Comparison of ENCODE assay signal across 11 mouse cellular contexts in genomic region chr17:87332142-87332815, GRCm38 (mm10). TPM values are rescaled to one million over a fixed set of nuclear protein-coding genes. Genes with fewer than 3 reads are reported as not detected.
DNase-seq lines count a peak whose midpoint lies in the region; ATAC-seq and TF ChIP-seq lines count a peak whose summit lies in the region.
"Had no signal": no experiment of that assay in that cellular context is flagged by ENCODE, and none has a peak within 500 bp of the region (broad histone marks: within the 10 kb centered on the region; RNA-seq: fewer than 3 reads in every experiment).

No protein-coding gene starts in this region.

- no peak overlapping the region for H3K27ac ChIP-seq in kidney, postnatal 0 days
- peak overlapping the region; percentile 78 for H3K27ac ChIP-seq in cortical plate, adult 2 months (ENCODE audit: insufficient read depth, low read length)
- peak overlapping the region; percentile 88 for H3K27ac ChIP-seq in forebrain, postnatal 0 days (ENCODE audit: low read depth, low read length)
- H3K27ac ChIP-seq in neural tube, embryonic 13.5 days (replicated peaks) = peak overlapping the region; percentile 90

- H3K4me3 ChIP-seq in kidney, postnatal 0 days (replicated peaks; ENCODE audit: low read depth, low read length) = no peak overlapping the region
- no peak overlapping the region for H3K4me3 ChIP-seq in cortical plate, adult 2 months (ENCODE audit: insufficient read depth, low read length)
- H3K4me3 ChIP-seq in forebrain, postnatal 0 days (ENCODE audit: low read depth, low read length) = no peak overlapping the region
- no peak overlapping the region for H3K4me3 ChIP-seq in neural tube, embryonic 13.5 days

- DNase-seq in kidney, postnatal 0 days (ENCODE audit: low spot score) = peak; percentile 21
- DNase-seq in kidney, adult 18-20 months = no peak
- DNase-seq in forebrain, postnatal 0 days = no peak
- no peak for DNase-seq in adrenal gland, postnatal 25 days
- no peak for DNase-seq in adrenal gland, adult 8-10 months
- no peak for DNase-seq in kidney, postnatal 14 days
- DNase-seq: kidney, adult 8-10 months; right cerebral cortex, postnatal 25 days had no signal

- peaks cover 5% of the 10 kb centered on the region; the same call in 1 of the 2 replicates for H3K4me1 ChIP-seq in kidney, postnatal 0 days (replicated peaks; ENCODE audit: insufficient read depth, low read length)
- H3K4me1 ChIP-seq in cortical plate, adult 2 months (ENCODE audit: control insufficient read depth, insufficient read depth, low read length) = peaks cover 33% of the 10 kb centered on the region
- H3K4me1 ChIP-seq in forebrain, postnatal 0 days (ENCODE audit: insufficient read depth) = peaks cover 47% of the 10 kb centered on the region
- H3K4me1 ChIP-seq in neural tube, embryonic 13.5 days (replicated peaks) = peaks cover 48% of the 10 kb centered on the region

- no peak overlapping the region for H3K4me2 ChIP-seq in kidney, postnatal 0 days (ENCODE audit: low read length)
- H3K4me2 ChIP-seq in forebrain, postnatal 0 days (ENCODE audit: low read depth) = peak overlapping the region; percentile 35
- peak overlapping the region; percentile 40 for H3K4me2 ChIP-seq in neural tube, embryonic 13.5 days
- H3K4me2 ChIP-seq: liver, embryonic 11.5 days had no signal

- 56% methylated on average over 9 of the region's 9 CpGs for WGBS in kidney, postnatal 0 days
- 58% methylated on average over 9 of the region's 9 CpGs for WGBS in forebrain, postnatal 0 days
- 44% methylated on average over 9 of the region's 9 CpGs for WGBS in neural tube, embryonic 13.5 days

- H3K36me3 ChIP-seq in kidney, postnatal 0 days (ENCODE audit: insufficient read depth, low read length) = no peaks in the 10 kb centered on the region
- no peaks in the 10 kb centered on the region for H3K36me3 ChIP-seq in forebrain, postnatal 0 days (ENCODE audit: insufficient read depth)
- H3K36me3 ChIP-seq in neural tube, embryonic 13.5 days = no peaks in the 10 kb centered on the region

- H3K9ac ChIP-seq in kidney, postnatal 0 days (ENCODE audit: low read depth, low read length) = no peak overlapping the region
- H3K9ac ChIP-seq in forebrain, postnatal 0 days = 0 out of 2 replicates have a peak overlapping the region, but pooled peaks have one; percentile 35
- H3K9ac ChIP-seq in neural tube, embryonic 13.5 days = no peak overlapping the region

- no peaks in the 10 kb centered on the region for H3K9me3 ChIP-seq in kidney, postnatal 0 days (replicated peaks; ENCODE audit: low read length)
- H3K9me3 ChIP-seq in forebrain, postnatal 0 days (ENCODE audit: low read length) = no peaks in the 10 kb centered on the region
- no peaks in the 10 kb centered on the region for H3K9me3 ChIP-seq in neural tube, embryonic 13.5 days

- TF ChIP-seq CTCF in kidney, postnatal 0 days (IDR thresholded peaks at IDR 0.05; ENCODE audit: low read depth) = no peak
- no peak for TF ChIP-seq CTCF in cortical plate, adult 2 months (IDR thresholded peaks at IDR 0.05; ENCODE audit: extremely low read depth, insufficient read depth, low read length)
- TF ChIP-seq CTCF in forebrain, postnatal 0 days (IDR thresholded peaks at IDR 0.05; ENCODE audit: low read depth) = no peak

- no peaks in the 10 kb centered on the region for H3K27me3 ChIP-seq in kidney, postnatal 0 days (ENCODE audit: insufficient read depth, low read length)
- no peaks in the 10 kb centered on the region for H3K27me3 ChIP-seq in forebrain, postnatal 0 days (ENCODE audit: insufficient read depth, low read length)
- no peaks in the 10 kb centered on the region for H3K27me3 ChIP-seq in neural tube, embryonic 13.5 days

- no peak for TF ChIP-seq POLR2A in cortical plate, adult 2 months (IDR thresholded peaks at IDR 0.05; ENCODE audit: extremely low read depth, insufficient read depth, low read length)

- no peak for ATAC-seq in kidney, postnatal 0 days (replicated peaks; ENCODE audit: low FRiP score, low read depth)
- peak; percentile 11 for ATAC-seq in forebrain, postnatal 0 days
- ATAC-seq in neural tube, embryonic 13.5 days (ENCODE audit: low read depth) = no peak

RNA-seq across cellular contexts. Expression of gene Ttc7, which starts 49.6 kb away (rescaled TPM):
- polyA plus RNA-seq in kidney, postnatal 0 days (2015; fragmentation: Nextera tagmentation; extraction: Ambion mirVana) = 15.4 and 16.3 TPM in 2 replicates
- 11.3 and 12.2 TPM in 2 replicates for polyA plus RNA-seq in cortical plate, adult 2 months (2012; rRNA removed)
- total RNA-seq in forebrain, postnatal 0 days (2014; rRNA removed) = 6.1 and 6.4 TPM in 2 replicates
- 7.0 and 7.5 TPM in 2 replicates for polyA plus RNA-seq in forebrain, postnatal 0 days (2015; fragmentation: Nextera tagmentation; extraction: Ambion mirVana)
- polyA plus RNA-seq in neural tube, embryonic 13.5 days (2015; fragmentation: Nextera tagmentation; extraction: Ambion mirVana) = 4.0 and 4.9 TPM in 2 replicates
- total RNA-seq in adrenal gland, postnatal 25 days (2021) = 7.8 and 12.3 TPM in 2 replicates
- 10 to 100 TPM; 13.5 to 18.6 (median 15.2) TPM for total RNA-seq in adrenal gland, adult 8-10 months (2022)
